Mouse (Mus musculus): ENCODE results near the gene Gm3839. TPM values are rescaled to one million over a fixed set of nuclear protein-coding genes. Genes with fewer than 3 reads are reported as not detected.
"Not testable (repeated sequence)": the region's sequence is repeated elsewhere in the genome, so short reads cannot be mapped to it uniquely, and the experiment has no call there.

The Gm3839 gene
- 3.2 and 6.4 TPM in 2 replicates for polyA plus RNA-seq (2015; fragmentation: Nextera tagmentation; extraction: Ambion mirVana)

GRCm38 (mm10) chr14:11356626-11357025, at the start of gene Gm3839:
TSS of gene Gm3839 (minus strand) at chr14:11356726.
- H3K9ac ChIP-seq (ENCODE audit: low read length); H3K4me3 ChIP-seq (ENCODE audit: low read length); H3K36me3 ChIP-seq (ENCODE audit: control insufficient read depth, insufficient read depth); H3K27me3 ChIP-seq (ENCODE audit: control insufficient read depth, insufficient read depth, low read length); H3K4me1 ChIP-seq (ENCODE audit: control insufficient read depth, insufficient read depth, low read length); H3K4me2 ChIP-seq (ENCODE audit: low read depth, low read length); H3K27ac ChIP-seq (ENCODE audit: low read length); ATAC-seq (replicated peaks; ENCODE audit: extremely low read depth, insufficient read depth, low FRiP score); H3K9me3 ChIP-seq (replicated peaks; ENCODE audit: control insufficient read depth, low read length): not testable (repeated sequence)

GRCm38 (mm10) chr14:11405661-11406060, 49.1 kb upstream of the Gm3839 start:
- H3K27me3 ChIP-seq (ENCODE audit: control insufficient read depth, insufficient read depth, low read length): no peaks in the 10 kb centered on the region
- H3K4me3 ChIP-seq (ENCODE audit: low read length): no peak overlapping the region
- no peaks in the 10 kb centered on the region for H3K4me1 ChIP-seq (ENCODE audit: control insufficient read depth, insufficient read depth, low read length)
- no peak overlapping the region for H3K4me2 ChIP-seq (ENCODE audit: low read depth, low read length)
- H3K9me3 ChIP-seq (replicated peaks; ENCODE audit: control insufficient read depth, low read length): no peaks in the 10 kb centered on the region
- ATAC-seq (replicated peaks; ENCODE audit: extremely low read depth, insufficient read depth, low FRiP score): no peak
- WGBS: 82% methylated on average over 9 of the region's 9 CpGs
- no peak overlapping the region for H3K9ac ChIP-seq (ENCODE audit: low read length)
- H3K27ac ChIP-seq (ENCODE audit: low read length): no peak overlapping the region
- no peaks in the 10 kb centered on the region for H3K36me3 ChIP-seq (ENCODE audit: control insufficient read depth, insufficient read depth)

- Histone ChIP-seq H3K4me1 (ENCODE audit: control insufficient read depth, insufficient read depth, low read length) (no peaks in the 10 kb centered on the region), H3K27me3 (ENCODE audit: control insufficient read depth, insufficient read depth, low read length) (no peaks in the 10 kb centered on the region), H3K9ac (ENCODE audit: low read length) (no peak overlapping the region), H3K27ac (ENCODE audit: low read length) (no peak overlapping the region), H3K4me2 (ENCODE audit: low read depth, low read length) (no peak overlapping the region), H3K4me3 (ENCODE audit: low read length) (no peak overlapping the region), H3K36me3 (ENCODE audit: control insufficient read depth, insufficient read depth) (no peaks in the 10 kb centered on the region), H3K9me3 (replicated peaks; ENCODE audit: control insufficient read depth, low read length) (no peaks in the 10 kb centered on the region)
- ATAC-seq (replicated peaks; ENCODE audit: extremely low read depth, insufficient read depth, low FRiP score): no peak
- WGBS: 84% methylated on average over 3 of the region's 3 CpGs
Observed at GRCm38 (mm10) chr14:11377846-11378245, 21.3 kb upstream of the Gm3839 start.

- H3K9me3 ChIP-seq (replicated peaks; ENCODE audit: control insufficient read depth, low read length): no peaks in the 10 kb centered on the region
- no peak for ATAC-seq (replicated peaks; ENCODE audit: extremely low read depth, insufficient read depth, low FRiP score)
- no peaks in the 10 kb centered on the region for H3K4me1 ChIP-seq (ENCODE audit: control insufficient read depth, insufficient read depth, low read length)
- no peak overlapping the region for H3K4me3 ChIP-seq (ENCODE audit: low read length)
- WGBS: 68% methylated on average over 5 of the region's 5 CpGs
- H3K4me2 ChIP-seq (ENCODE audit: low read depth, low read length): no peak overlapping the region
- no peaks in the 10 kb centered on the region for H3K36me3 ChIP-seq (ENCODE audit: control insufficient read depth, insufficient read depth)
- H3K27me3 ChIP-seq (ENCODE audit: control insufficient read depth, insufficient read depth, low read length): no peaks in the 10 kb centered on the region
- no peak overlapping the region for H3K9ac ChIP-seq (ENCODE audit: low read length)
- no peak overlapping the region for H3K27ac ChIP-seq (ENCODE audit: low read length)
Observed at GRCm38 (mm10) chr14:11375225-11375624, 18.7 kb upstream of the Gm3839 start.

GRCm38 (mm10) chr14:11346086-11346485, 10.4 kb downstream of the Gm3839 start:
- Histone ChIP-seq H3K27me3 (ENCODE audit: control insufficient read depth, insufficient read depth, low read length) (no peaks in the 10 kb centered on the region), H3K4me2 (ENCODE audit: low read depth, low read length) (no peak overlapping the region), H3K9ac (ENCODE audit: low read length) (no peak overlapping the region), H3K27ac (ENCODE audit: low read length) (no peak overlapping the region), H3K4me3 (ENCODE audit: low read length) (no peak overlapping the region), H3K4me1 (ENCODE audit: control insufficient read depth, insufficient read depth, low read length) (no peaks in the 10 kb centered on the region), H3K36me3 (ENCODE audit: control insufficient read depth, insufficient read depth) (no peaks in the 10 kb centered on the region), H3K9me3 (replicated peaks; ENCODE audit: control insufficient read depth, low read length) (0 out of 2 replicates have a peak, but pooled peaks cover 2% of the 10 kb centered on the region)
- WGBS: 76% methylated on average over 3 of the region's 3 CpGs
- ATAC-seq (replicated peaks; ENCODE audit: extremely low read depth, insufficient read depth, low FRiP score): no peak

- no peaks in the 10 kb centered on the region for H3K27me3 ChIP-seq (ENCODE audit: control insufficient read depth, insufficient read depth, low read length)
- 48% methylated on average over 2 of the region's 2 CpGs for WGBS
- H3K4me3 ChIP-seq (ENCODE audit: low read length): no peak overlapping the region
- no peaks in the 10 kb centered on the region for H3K4me1 ChIP-seq (ENCODE audit: control insufficient read depth, insufficient read depth, low read length)
- 0 out of 2 replicates have a peak, but pooled peaks cover 4% of the 10 kb centered on the region for H3K9me3 ChIP-seq (replicated peaks; ENCODE audit: control insufficient read depth, low read length)
- ATAC-seq (replicated peaks; ENCODE audit: extremely low read depth, insufficient read depth, low FRiP score): no peak
- H3K27ac ChIP-seq (ENCODE audit: low read length): no peak overlapping the region
- H3K9ac ChIP-seq (ENCODE audit: low read length): no peak overlapping the region
- H3K36me3 ChIP-seq (ENCODE audit: control insufficient read depth, insufficient read depth): no peaks in the 10 kb centered on the region
- H3K4me2 ChIP-seq (ENCODE audit: low read depth, low read length): no peak overlapping the region
Observed at GRCm38 (mm10) chr14:11329993-11330392, 26.5 kb downstream of the Gm3839 start.

- Histone ChIP-seq H3K4me1 (ENCODE audit: control insufficient read depth, insufficient read depth, low read length) (no peaks in the 10 kb centered on the region), H3K36me3 (ENCODE audit: control insufficient read depth, insufficient read depth) (no peaks in the 10 kb centered on the region), H3K9ac (ENCODE audit: low read length) (no peak overlapping the region), H3K4me2 (ENCODE audit: low read depth, low read length) (no peak overlapping the region), H3K27me3 (ENCODE audit: control insufficient read depth, insufficient read depth, low read length) (no peaks in the 10 kb centered on the region), H3K27ac (ENCODE audit: low read length) (no peak overlapping the region), H3K4me3 (ENCODE audit: low read length) (no peak overlapping the region), H3K9me3 (replicated peaks; ENCODE audit: control insufficient read depth, low read length) (no peaks in the 10 kb centered on the region)
- 28% methylated on average over 2 of the region's 2 CpGs for WGBS
- no peak for ATAC-seq (replicated peaks; ENCODE audit: extremely low read depth, insufficient read depth, low FRiP score)
Observed at GRCm38 (mm10) chr14:11307079-11307478, 49.4 kb downstream of the Gm3839 start.

GRCm38 (mm10) chr14:11287956-11288355, 68.6 kb downstream of the Gm3839 start:
- H3K27ac ChIP-seq (ENCODE audit: low read length); H3K36me3 ChIP-seq (ENCODE audit: control insufficient read depth, insufficient read depth); ATAC-seq (replicated peaks; ENCODE audit: extremely low read depth, insufficient read depth, low FRiP score); H3K4me2 ChIP-seq (ENCODE audit: low read depth, low read length); H3K9me3 ChIP-seq (replicated peaks; ENCODE audit: control insufficient read depth, low read length); H3K4me3 ChIP-seq (ENCODE audit: low read length); H3K9ac ChIP-seq (ENCODE audit: low read length); H3K27me3 ChIP-seq (ENCODE audit: control insufficient read depth, insufficient read depth, low read length); H3K4me1 ChIP-seq (ENCODE audit: control insufficient read depth, insufficient read depth, low read length): not testable (repeated sequence)
- 77% methylated on average over 3 of the region's 3 CpGs for WGBS

- WGBS: 84% methylated on average over 4 of the region's 4 CpGs
- ATAC-seq (replicated peaks; ENCODE audit: extremely low read depth, insufficient read depth, low FRiP score): no peak
- H3K4me3 ChIP-seq (ENCODE audit: low read length): no peak overlapping the region
- H3K27ac ChIP-seq (ENCODE audit: low read length): no peak overlapping the region
- no peaks in the 10 kb centered on the region for H3K4me1 ChIP-seq (ENCODE audit: control insufficient read depth, insufficient read depth, low read length)
- H3K36me3 ChIP-seq (ENCODE audit: control insufficient read depth, insufficient read depth): no peaks in the 10 kb centered on the region
- no peaks in the 10 kb centered on the region for H3K27me3 ChIP-seq (ENCODE audit: control insufficient read depth, insufficient read depth, low read length)
- H3K9me3 ChIP-seq (replicated peaks; ENCODE audit: control insufficient read depth, low read length): no peaks in the 10 kb centered on the region
- no peak overlapping the region for H3K4me2 ChIP-seq (ENCODE audit: low read depth, low read length)
- H3K9ac ChIP-seq (ENCODE audit: low read length): no peak overlapping the region
Observed at GRCm38 (mm10) chr14:11257161-11257705, 99.3 kb downstream of the Gm3839 start.
